Mouse (Mus musculus) small intestine, adult 2 months (tissue): ENCODE results near the gene Slc16a5. TPM values are rescaled to one million over a fixed set of nuclear protein-coding genes. Genes with fewer than 3 reads are reported as not detected.

Experiments used
- H3K27ac ChIP-seq: fragments of 200-500 bp; 2 replicates; pipeline ENCODE4 v1.5.1; 2012; ENCODE audit warnings: low read depth, low read length, control low read depth, inconsistent platforms; ENCODE audit not compliant: insufficient read depth
- H3K27me3 ChIP-seq: fragments of 200-500 bp; 2 replicates; pipeline ENCODE4 v1.6.1; 2012; ENCODE audit warnings: mild to moderate bottlenecking, moderate library complexity, low read length, inconsistent platforms; ENCODE audit not compliant: control insufficient read depth, insufficient read depth
- H3K36me3 ChIP-seq: fragments of 200-500 bp; 2 replicates; pipeline ENCODE4 v1.6.1; 2012; ENCODE audit warnings: mild to moderate bottlenecking, low read length, control low read depth, inconsistent platforms; ENCODE audit not compliant: control insufficient read depth, insufficient read depth
- H3K4me1 ChIP-seq: fragments of 200-500 bp; 2 replicates; pipeline ENCODE4 v1.6.1; 2012; ENCODE audit warnings: low read length, inconsistent platforms, mixed read lengths; ENCODE audit not compliant: control insufficient read depth, insufficient read depth, insufficient read length
- H3K4me3 ChIP-seq: fragments of 200-500 bp; 2 replicates; pipeline ENCODE4 v1.5.1; 2012; ENCODE audit warnings: low read depth, mild to moderate bottlenecking, control low read depth, inconsistent platforms, low read length, moderate library complexity
- CTCF ChIP-seq: fragments of 200-500 bp; IDR thresholded peaks from 2 replicates; pipeline ENCODE4 v1.5.1; 2012; ENCODE audit warnings: low read depth, mild to moderate bottlenecking, control low read depth, inconsistent platforms, low read length, moderate library complexity, mixed read lengths; ENCODE audit not compliant: insufficient replicate concordance, insufficient read length; ENCODE audit errors: extremely low read depth
- POLR2A ChIP-seq: fragments of 200-500 bp; IDR thresholded peaks from 2 replicates; pipeline ENCODE4 v1.6.1; 2012; ENCODE audit warnings: low read depth, mild to moderate bottlenecking, control low read depth, inconsistent platforms, low read length, moderate library complexity
- WGBS: fragments of 180-500 bp; shearing (Covaris S2); methylation state at CpG from one replicate; pipeline ENCODE4 v1.1.7; 2018; 5-methylcytosine and 5-hydroxymethylcytosine counted together
- polyA plus RNA-seq: library from polyadenylated mRNA; depleted of rRNA; stranded (reverse); fragments of >200 nt; gene quantifications from 2 replicates; pipeline ENCODE4 v1.2.3, GENCODE M21; 2012

The Slc16a5 gene
- polyA plus RNA-seq, 1 experiment, result 220 TPM

GRCm38 (mm10) chr11:115455619-115456018, 6.7 kb upstream of the Slc16a5 start:
- H3K27ac ChIP-seq, result peak overlapping the region; percentile 83
- TF ChIP-seq POLR2A (no peak), CTCF (peak; percentile 55; the same call in 1 of the 2 replicates)
- peaks cover 49% of the 10 kb centered on the region for H3K4me1 ChIP-seq
- H3K36me3 ChIP-seq, result no peaks in the 10 kb centered on the region
- no peak overlapping the region for H3K4me3 ChIP-seq
- H3K27me3 ChIP-seq, result no peaks in the 10 kb centered on the region
- 87% methylated on average over 15 of the region's 15 CpGs for WGBS

- TF ChIP-seq POLR2A, result no peak
- no peak for TF ChIP-seq CTCF
- Histone ChIP-seq H3K4me1 (peaks cover 46% of the 10 kb centered on the region), H3K4me3 (no peak overlapping the region), H3K36me3 (no peaks in the 10 kb centered on the region), H3K27ac (peak overlapping the region; percentile 97), H3K27me3 (no peaks in the 10 kb centered on the region)
- 28% methylated on average over 5 of the region's 5 CpGs for WGBS
Observed at GRCm38 (mm10) chr11:115456182-115456581, 6.1 kb upstream of the Slc16a5 start.

- Histone ChIP-seq H3K36me3 (no peaks in the 10 kb centered on the region), H3K27me3 (no peaks in the 10 kb centered on the region), H3K27ac (peak overlapping the region; percentile 97), H3K4me3 (no peak overlapping the region), H3K4me1 (peaks cover 35% of the 10 kb centered on the region)
- 18% methylated on average over 6 of the region's 6 CpGs for WGBS
- TF ChIP-seq POLR2A (no peak), CTCF (no peak)
Observed at GRCm38 (mm10) chr11:115457405-115457804, 4.9 kb upstream of the Slc16a5 start.

- 78% methylated on average over 8 of the region's 8 CpGs for WGBS
- no peak overlapping the region for H3K4me3 ChIP-seq
- no peaks in the 10 kb centered on the region for H3K27me3 ChIP-seq
- H3K36me3 ChIP-seq, result peaks cover 11% of the 10 kb centered on the region
- no peak overlapping the region for H3K27ac ChIP-seq
- peaks cover 33% of the 10 kb centered on the region for H3K4me1 ChIP-seq
- TF ChIP-seq POLR2A, result no peak
- no peak for TF ChIP-seq CTCF
Observed at GRCm38 (mm10) chr11:115460976-115461375, 1.3 kb upstream of the Slc16a5 start.

- peaks cover 17% of the 10 kb centered on the region for H3K36me3 ChIP-seq
- H3K27ac ChIP-seq, result peak overlapping the region; percentile 97
- H3K4me3 ChIP-seq, result peak overlapping the region; percentile 77
- WGBS, result 27% methylated on average over 5 of the region's 5 CpGs
- TF ChIP-seq CTCF, result no peak
- no peak for TF ChIP-seq POLR2A
- no peaks in the 10 kb centered on the region for H3K27me3 ChIP-seq
- peaks cover 28% of the 10 kb centered on the region for H3K4me1 ChIP-seq
Observed at GRCm38 (mm10) chr11:115461846-115462242, 430 bp upstream of the Slc16a5 start.

- Histone ChIP-seq H3K4me1 (peaks cover 16% of the 10 kb centered on the region), H3K4me3 (peak overlapping the region; percentile 77)
- 20% methylated on average over 11 of the region's 11 CpGs for WGBS
Observed at GRCm38 (mm10) chr11:115463397-115463796, 1.1 kb downstream of the Slc16a5 start.

GRCm38 (mm10) chr11:115464851-115465250, 2.6 kb downstream of the Slc16a5 start:
- WGBS, result 88% methylated on average over 8 of the region's 8 CpGs
- peaks cover 36% of the 10 kb centered on the region for H3K36me3 ChIP-seq
- H3K4me1 ChIP-seq, result peaks cover 10% of the 10 kb centered on the region
- peak overlapping the region; percentile 52 for H3K4me3 ChIP-seq
- no peaks in the 10 kb centered on the region for H3K27me3 ChIP-seq
- no peak for TF ChIP-seq CTCF
- TF ChIP-seq POLR2A, result no peak
- no peak overlapping the region for H3K27ac ChIP-seq

More at GRCm38 (mm10) chr11:115463397-115463796, 1.1 kb downstream of the Slc16a5 start:
- peak overlapping the region; percentile 97 for H3K27ac ChIP-seq
- peaks cover 23% of the 10 kb centered on the region for H3K36me3 ChIP-seq
- TF ChIP-seq POLR2A (peak; percentile 94), CTCF (no peak)
- H3K27me3 ChIP-seq, result no peaks in the 10 kb centered on the region

GRCm38 (mm10) chr11:115467217-115467618, 4.9 kb downstream of the Slc16a5 start:
- Histone ChIP-seq H3K4me1 (peaks cover 8% of the 10 kb centered on the region; the same call in 1 of the 2 replicates), H3K27me3 (no peaks in the 10 kb centered on the region), H3K36me3 (peaks cover 50% of the 10 kb centered on the region), H3K27ac (no peak overlapping the region), H3K4me3 (no peak overlapping the region)
- TF ChIP-seq POLR2A (no peak), CTCF (no peak)
- WGBS, result 79% methylated on average over 4 of the region's 4 CpGs
